In genomic region chr3:35482759-35483158, GRCm38 (mm10) we compare ENCODE assay signal across 15 mouse cellular contexts.
DNase-seq lines count a peak whose midpoint lies in the region; ATAC-seq lines count a peak whose summit lies in the region.
"Had no signal": no experiment of that assay in that cellular context is flagged by ENCODE, and none has a peak within 500 bp of the region (broad histone marks: within the 10 kb centered on the region; RNA-seq: fewer than 3 reads in every experiment).

No protein-coding gene starts in this region.

- ATAC-seq in heart, embryonic 13.5 days (ENCODE audit: extremely low read depth, insufficient number of reproducible peaks, low FRiP score, low TSS enrichment) = no peak
- ATAC-seq in hindbrain, embryonic 16.5 days = 0 out of 2 replicates have a peak, but pooled peaks have one; percentile 12
- ATAC-seq in hindbrain, embryonic 14.5 days (ENCODE audit: low FRiP score) = no peak
- 0 out of 2 replicates have a peak, but pooled peaks have one; percentile 31 for ATAC-seq in forebrain, embryonic 13.5 days
- ATAC-seq: CD4-positive, CD25-positive, alpha-beta regulatory T cell, adult 4 months had no signal

- DNase-seq in heart, postnatal 25 days (ENCODE audit: low spot score) = no peak
- no peak for DNase-seq in hindbrain, embryonic 14.5 days (ENCODE audit: low spot score)
- DNase-seq in induced T-regulatory cell, adult 2 months (ENCODE audit: low read depth) = peak; percentile 1
- no peak for DNase-seq in ovary, postnatal 14 days (ENCODE audit: low spot score)
- DNase-seq: heart, adult 11 months; liver, embryonic 13.5 days had no signal

- intact Hi-C loops in heart, postnatal 25 days (cut with DNase I) = loop anchor here (2.0 to 10.0 kb wide), 5 partner anchors 378 to 1658 kb away; no protein-coding TSS in a partner anchor

- no peak overlapping the region for H3K4me3 ChIP-seq in heart, embryonic 13.5 days
- no peak overlapping the region for H3K4me3 ChIP-seq in hindbrain, embryonic 16.5 days (ENCODE audit: low read length)
- no peak overlapping the region for H3K4me3 ChIP-seq in hindbrain, embryonic 14.5 days (replicated peaks; ENCODE audit: low read length)
- H3K4me3 ChIP-seq in forebrain, embryonic 13.5 days = no peak overlapping the region
- H3K4me3 ChIP-seq: limb, embryonic 13.5 days; liver, embryonic 13.5 days; megakaryocyte, embryonic 14.5 days had no signal

- peaks cover 15% of the 10 kb centered on the region for H3K4me1 ChIP-seq in heart, embryonic 13.5 days
- H3K4me1 ChIP-seq in hindbrain, embryonic 16.5 days (ENCODE audit: control insufficient read depth, insufficient read depth, low read depth, low read length) = no peaks in the 10 kb centered on the region; the same call in 1 of the 2 replicates
- peaks cover 5% of the 10 kb centered on the region; the same call in 1 of the 2 replicates for H3K4me1 ChIP-seq in hindbrain, embryonic 14.5 days (replicated peaks; ENCODE audit: control insufficient read depth, insufficient read depth, low read length)
- H3K4me1 ChIP-seq in forebrain, embryonic 13.5 days = peaks cover 25% of the 10 kb centered on the region
- H3K4me1 ChIP-seq: limb, embryonic 13.5 days; liver, embryonic 13.5 days; megakaryocyte, embryonic 14.5 days had no signal

- 62% methylated on average over 10 of the region's 10 CpGs for WGBS in heart, embryonic 13.5 days
- WGBS in hindbrain, embryonic 16.5 days = 63% methylated on average over 10 of the region's 10 CpGs
- WGBS in hindbrain, embryonic 14.5 days = 59% methylated on average over 10 of the region's 10 CpGs
- 73% methylated on average over 10 of the region's 10 CpGs for WGBS in forebrain, embryonic 13.5 days

- H3K9ac ChIP-seq in heart, embryonic 13.5 days = no peak overlapping the region
- H3K9ac ChIP-seq in hindbrain, embryonic 16.5 days (ENCODE audit: low read depth, low read length) = no peak overlapping the region
- H3K9ac ChIP-seq in hindbrain, embryonic 14.5 days = no peak overlapping the region
- no peak overlapping the region for H3K9ac ChIP-seq in forebrain, embryonic 13.5 days
- H3K9ac ChIP-seq: limb, embryonic 13.5 days; liver, embryonic 13.5 days; lung, embryonic 14.5 days had no signal

- peak overlapping the region; percentile 65; the same call in 1 of the 2 replicates for H3K4me2 ChIP-seq in heart, embryonic 13.5 days
- H3K4me2 ChIP-seq in hindbrain, embryonic 16.5 days (ENCODE audit: low read length) = no peak overlapping the region
- no peak overlapping the region for H3K4me2 ChIP-seq in hindbrain, embryonic 14.5 days (replicated peaks)
- no peak overlapping the region for H3K4me2 ChIP-seq in forebrain, embryonic 13.5 days
- H3K4me2 ChIP-seq: limb, embryonic 13.5 days; liver, embryonic 13.5 days had no signal

- H3K9me3 ChIP-seq in heart, embryonic 13.5 days = no peaks in the 10 kb centered on the region
- no peaks in the 10 kb centered on the region for H3K9me3 ChIP-seq in hindbrain, embryonic 16.5 days (ENCODE audit: control insufficient read depth, low read length)
- H3K9me3 ChIP-seq in hindbrain, embryonic 14.5 days (ENCODE audit: control insufficient read depth, low read length) = no peaks in the 10 kb centered on the region
- no peaks in the 10 kb centered on the region for H3K9me3 ChIP-seq in forebrain, embryonic 13.5 days (replicated peaks)
- H3K9me3 ChIP-seq: embryonic facial prominence, embryonic 10.5 days; heart, embryonic 12.5 days; limb, embryonic 13.5 days; liver, embryonic 13.5 days; megakaryocyte, embryonic 14.5 days had no signal

- peaks cover 9% of the 10 kb centered on the region; the same call in 1 of the 2 replicates for H3K27me3 ChIP-seq in heart, embryonic 13.5 days (replicated peaks)
- H3K27me3 ChIP-seq in hindbrain, embryonic 16.5 days (replicated peaks; ENCODE audit: control insufficient read depth, insufficient read depth, low read length) = no peaks in the 10 kb centered on the region
- H3K27me3 ChIP-seq in hindbrain, embryonic 14.5 days (ENCODE audit: control insufficient read depth, insufficient read depth, low read length) = no peaks in the 10 kb centered on the region
- no peaks in the 10 kb centered on the region for H3K27me3 ChIP-seq in forebrain, embryonic 13.5 days
- H3K27me3 ChIP-seq: heart, embryonic 12.5 days; liver, embryonic 13.5 days; megakaryocyte, embryonic 14.5 days had no signal

- no peak overlapping the region for H3K27ac ChIP-seq in heart, embryonic 13.5 days (replicated peaks)
- H3K27ac ChIP-seq in hindbrain, embryonic 16.5 days (ENCODE audit: low read depth, low read length) = no peak overlapping the region
- no peak overlapping the region for H3K27ac ChIP-seq in hindbrain, embryonic 14.5 days
- H3K27ac ChIP-seq in forebrain, embryonic 13.5 days = no peak overlapping the region
- H3K27ac ChIP-seq: limb, embryonic 13.5 days; liver, embryonic 13.5 days had no signal

- no peaks in the 10 kb centered on the region for H3K36me3 ChIP-seq in heart, embryonic 13.5 days
- H3K36me3 ChIP-seq in hindbrain, embryonic 16.5 days (ENCODE audit: control insufficient read depth, insufficient read depth, low read length) = no peaks in the 10 kb centered on the region
- no peaks in the 10 kb centered on the region for H3K36me3 ChIP-seq in hindbrain, embryonic 14.5 days (replicated peaks; ENCODE audit: control insufficient read depth, insufficient read depth)
- no peaks in the 10 kb centered on the region for H3K36me3 ChIP-seq in forebrain, embryonic 13.5 days (ENCODE audit: poor library complexity, severe bottlenecking)
- H3K36me3 ChIP-seq: embryonic facial prominence, embryonic 10.5 days; heart, embryonic 12.5 days; limb, embryonic 13.5 days; liver, embryonic 13.5 days had no signal

Comparison
In these comparisons a context has a peak if more than half of its experiments do, and no peak if none do; other contexts are left out.
1. ATAC-seq: peak in hindbrain, embryonic 16.5 days (single experiment) and forebrain, embryonic 13.5 days (single experiment); none in heart, embryonic 13.5 days (single experiment) and hindbrain, embryonic 14.5 days (single experiment).